Mouse (Mus musculus) heart, adult 11 months (tissue): ENCODE measurements around the gene Fam229a.
A peak's percentile ranks its signal among the peaks of the same experiment; 100 is the strongest.
"Not testable (repeated sequence)": the region's sequence is repeated elsewhere in the genome, so short reads cannot be mapped to it uniquely, and the experiment has no call there.

Experiments used
- DNase-seq: peaks from one replicate; pipeline ENCODE4 v3.0.0; 2022

Gene Fam229a

DNA sequence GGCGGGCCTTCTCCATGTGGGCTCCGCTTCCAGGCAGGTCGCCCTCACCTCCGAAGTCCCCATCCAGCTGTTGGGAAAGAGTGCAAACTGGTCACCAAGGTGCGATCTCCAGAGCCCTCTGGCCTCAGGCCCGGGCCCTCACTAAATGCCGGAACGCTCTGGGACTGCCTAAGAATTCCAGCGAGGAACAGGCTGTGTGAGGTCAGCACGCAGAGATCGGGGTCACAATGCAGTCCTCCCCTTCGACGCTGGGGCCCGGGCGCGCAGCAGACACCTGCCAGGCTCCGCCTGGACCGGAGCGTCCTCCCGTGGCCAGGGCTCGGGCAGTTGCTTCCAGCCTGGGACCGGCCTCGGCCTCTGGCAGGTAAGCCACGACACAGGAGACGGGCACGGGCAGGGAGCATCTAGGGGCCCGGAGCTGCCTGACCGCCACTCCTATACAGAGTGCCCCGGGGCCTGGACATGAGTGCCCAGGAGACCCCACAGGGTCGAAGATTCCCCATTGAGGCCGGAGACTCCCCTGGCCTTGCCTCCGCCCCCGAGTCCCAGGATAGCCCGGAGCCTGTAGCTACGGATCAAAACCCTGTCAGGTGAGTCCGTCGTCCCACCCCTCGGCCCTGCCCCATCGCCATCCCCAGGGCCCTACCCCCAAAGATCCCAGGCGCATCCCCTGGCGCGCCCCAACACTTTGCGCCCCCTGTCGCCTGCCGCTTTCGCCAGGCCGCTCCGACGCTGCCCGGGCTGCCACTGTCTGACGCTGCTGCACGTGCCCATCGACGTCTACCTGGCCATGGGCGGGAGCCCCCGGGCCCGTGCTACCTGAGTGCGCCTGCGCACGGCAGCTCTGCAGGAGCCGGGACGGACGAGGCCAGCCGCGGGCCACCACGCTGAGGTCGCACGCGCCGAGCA is at the start of gene Fam229a, which contains the start of gene Tssk3:
Gene Fam229a, plus strand, starts transcription at position 219 of the 909 bp plus-strand sequence.
Gene Tssk3, minus strand, starts transcription at position 51 of the 909 bp plus-strand sequence.
- peak; percentile 92 for DNase-seq

DNA sequence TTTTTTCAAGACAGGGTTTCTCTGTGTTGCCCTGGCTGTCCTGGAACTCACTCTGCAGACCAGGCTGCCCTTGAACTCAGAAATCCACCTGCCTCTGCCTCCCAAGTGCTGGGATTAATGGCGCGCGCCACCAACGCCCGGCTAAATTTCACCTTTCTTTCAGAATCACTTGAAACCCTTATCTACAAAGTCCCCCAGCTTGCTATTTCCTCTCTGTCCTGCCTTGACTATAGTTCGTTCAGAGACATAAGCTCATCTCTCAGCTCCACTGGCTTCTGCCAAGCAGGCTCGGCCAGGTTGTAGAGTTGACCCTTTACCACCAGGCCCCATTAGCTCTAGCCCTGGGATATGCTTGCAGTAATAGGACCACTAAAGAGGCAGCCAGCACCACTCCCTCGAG is 43.6 kb upstream of the Fam229a start:
- DNase-seq, result no peak

DNA sequence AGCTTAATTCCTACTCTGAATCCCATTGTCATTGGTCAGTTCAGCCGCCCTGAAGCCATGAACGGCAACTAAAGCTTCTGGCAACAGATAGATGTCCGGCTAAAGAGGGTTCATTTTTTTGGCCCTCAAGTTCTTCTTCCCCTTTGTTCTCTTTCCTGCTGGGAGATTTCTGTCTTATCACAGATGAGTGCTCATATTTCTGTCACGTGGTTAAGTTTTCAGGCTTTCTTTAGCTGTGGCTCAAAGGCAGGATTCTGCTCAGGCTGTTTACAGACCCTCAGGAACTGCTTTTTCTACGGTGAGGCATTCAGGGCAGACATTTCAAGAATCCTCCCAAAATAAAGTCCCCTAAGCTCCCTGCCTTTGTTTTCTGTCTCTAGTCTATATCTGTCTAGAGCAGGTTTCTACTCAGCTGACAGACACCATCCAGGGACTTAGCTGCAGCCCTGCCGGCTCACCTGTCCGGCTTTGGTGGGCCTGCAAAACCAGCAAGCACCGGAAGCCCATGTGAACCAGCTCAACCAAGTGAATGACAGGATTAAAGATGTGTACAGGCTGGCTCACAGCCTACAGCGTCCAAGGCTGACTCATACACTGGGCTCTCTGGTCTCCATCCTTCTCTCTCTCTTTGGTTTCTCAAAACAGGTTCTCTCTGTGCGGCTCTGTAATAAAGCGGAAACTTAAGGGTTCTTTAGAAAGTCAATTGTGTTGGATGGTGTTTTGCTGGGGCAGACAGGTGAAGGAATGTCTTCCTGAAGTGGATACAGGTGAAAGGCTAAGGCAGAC is 43.0 kb upstream of the Fam229a start:
- DNase-seq, result no peak

DNA sequence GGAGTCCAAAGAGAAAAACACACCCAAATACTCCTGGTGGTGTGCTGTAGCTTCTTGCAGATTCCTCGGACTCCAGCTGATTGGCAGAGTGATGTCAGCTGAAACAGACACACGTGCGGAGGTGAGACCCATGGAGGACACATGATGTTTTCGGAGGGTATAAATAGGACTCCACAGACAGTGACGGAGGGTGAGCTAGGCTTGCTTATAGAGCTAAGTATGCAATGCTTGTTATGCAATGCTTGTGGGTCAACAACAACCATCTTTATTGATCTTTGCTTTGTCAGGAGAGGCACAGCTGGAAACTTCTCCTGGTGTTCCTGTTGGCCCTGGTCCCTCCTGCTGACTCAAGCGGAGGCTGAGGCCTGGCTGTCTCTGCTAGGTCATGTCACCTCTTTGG is 42.3 kb upstream of the Fam229a start:
- DNase-seq, result no peak

DNA sequence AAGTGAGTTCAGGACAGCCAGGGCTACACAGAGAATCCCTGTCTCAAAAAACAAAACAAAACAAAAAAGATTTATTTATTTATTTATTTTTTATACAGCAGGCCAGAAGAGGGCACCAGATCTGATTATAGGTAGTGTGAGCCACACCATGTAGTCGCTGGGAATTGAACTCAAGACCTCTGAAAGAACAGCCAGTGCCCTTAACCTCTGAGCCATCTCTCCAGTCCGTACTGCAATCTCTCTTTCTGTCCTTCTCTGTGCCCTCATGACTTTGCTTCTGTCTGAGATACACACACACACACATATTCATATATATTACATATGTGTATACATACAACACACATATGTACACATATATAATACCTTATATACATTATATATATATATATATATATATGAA is 40.1 kb upstream of the Fam229a start:
- no peak for DNase-seq

DNA sequence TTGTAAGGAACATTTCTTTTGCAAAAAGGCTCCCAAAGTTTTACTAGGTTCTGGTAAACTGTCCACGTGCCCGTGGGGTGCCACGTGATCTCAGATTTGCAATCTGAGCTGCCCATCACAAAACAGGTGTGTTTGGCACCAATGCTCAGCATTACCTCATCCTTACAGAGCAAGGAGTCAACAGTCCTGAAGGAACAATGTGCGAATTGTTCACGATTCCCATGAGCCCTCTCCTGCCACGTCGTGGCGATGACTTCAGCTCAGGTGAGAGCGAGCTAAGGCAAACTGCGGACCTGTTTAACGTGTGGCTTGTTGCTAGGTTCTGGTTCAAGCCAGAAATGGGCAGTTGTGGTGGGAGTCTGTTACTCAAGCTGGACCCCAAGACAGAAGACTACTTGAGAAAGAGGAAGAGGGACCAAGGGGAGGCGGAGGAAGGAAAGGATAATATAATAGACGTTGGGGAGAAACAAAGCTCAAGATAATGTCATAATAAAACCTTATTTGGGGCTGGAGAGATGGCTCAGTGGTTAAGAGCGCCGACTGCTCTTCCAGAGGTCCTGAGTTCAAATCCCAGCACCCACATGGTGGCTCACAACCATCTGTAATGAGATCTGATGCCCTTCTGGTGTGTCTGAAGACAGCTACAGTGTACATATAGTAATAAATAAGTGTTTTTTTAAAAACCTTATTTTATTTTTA is 39.4 kb upstream of the Fam229a start:
- no peak for DNase-seq

DNA sequence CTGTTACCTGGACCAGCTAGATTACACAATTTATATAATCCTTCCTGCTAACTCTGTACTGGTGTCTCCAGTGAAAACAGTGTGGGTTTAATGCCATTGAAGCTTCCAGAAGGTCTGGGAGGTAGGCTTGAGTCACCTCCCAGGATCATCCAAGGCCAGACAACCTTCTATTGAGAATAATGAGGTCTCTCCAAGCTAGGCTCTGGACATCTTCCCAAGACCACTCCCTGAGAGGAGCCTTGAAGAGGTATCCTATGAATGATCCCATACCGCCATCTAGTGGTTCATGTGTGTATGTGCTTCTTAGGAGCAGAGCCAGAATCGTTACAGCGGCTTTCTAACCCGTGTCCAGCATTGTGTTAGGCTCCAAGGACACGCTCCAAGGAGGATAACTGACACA is 35.7 kb upstream of the Fam229a start:
- DNase-seq, result peak; percentile 95

DNA sequence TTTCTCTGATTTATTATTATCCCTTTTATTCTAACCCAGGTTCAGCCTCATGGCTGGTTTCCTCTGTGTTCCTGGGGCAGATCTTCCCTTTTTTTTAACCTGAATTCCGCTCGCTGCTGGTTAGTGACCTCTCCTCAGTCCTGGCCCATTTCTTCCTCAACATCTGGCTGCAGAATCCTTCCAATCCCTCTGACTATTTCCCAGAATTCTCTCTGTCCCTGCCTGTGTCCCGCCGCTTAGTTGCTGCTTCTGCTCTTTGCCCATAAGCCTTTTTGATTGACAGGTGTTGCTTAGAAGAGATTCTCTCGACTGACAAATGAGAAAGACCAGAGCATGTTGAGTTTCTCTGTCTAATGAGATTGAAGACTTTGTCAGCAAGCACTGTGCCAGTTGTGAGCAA is 34.9 kb upstream of the Fam229a start:
- DNase-seq, result no peak

DNA sequence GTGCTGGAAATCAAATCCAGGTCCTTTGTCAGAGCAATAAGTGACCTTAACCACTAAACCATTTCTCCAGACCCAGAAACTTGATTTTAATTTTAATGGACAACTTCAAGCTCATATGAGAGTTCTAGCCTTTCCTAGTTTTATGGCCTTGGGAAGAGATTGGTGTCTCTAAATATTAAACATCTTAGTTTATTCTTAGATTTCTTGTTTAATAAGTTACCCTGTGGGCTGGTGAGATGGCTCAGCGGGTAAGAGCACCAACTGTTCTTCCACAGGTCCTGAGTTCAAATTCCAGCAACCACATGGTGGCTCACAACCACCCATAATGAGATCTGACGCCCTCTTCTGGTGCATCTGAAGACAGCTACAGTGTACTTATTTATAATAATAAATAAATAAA is 33.7 kb upstream of the Fam229a start:
- not testable (repeated sequence) for DNase-seq

DNA sequence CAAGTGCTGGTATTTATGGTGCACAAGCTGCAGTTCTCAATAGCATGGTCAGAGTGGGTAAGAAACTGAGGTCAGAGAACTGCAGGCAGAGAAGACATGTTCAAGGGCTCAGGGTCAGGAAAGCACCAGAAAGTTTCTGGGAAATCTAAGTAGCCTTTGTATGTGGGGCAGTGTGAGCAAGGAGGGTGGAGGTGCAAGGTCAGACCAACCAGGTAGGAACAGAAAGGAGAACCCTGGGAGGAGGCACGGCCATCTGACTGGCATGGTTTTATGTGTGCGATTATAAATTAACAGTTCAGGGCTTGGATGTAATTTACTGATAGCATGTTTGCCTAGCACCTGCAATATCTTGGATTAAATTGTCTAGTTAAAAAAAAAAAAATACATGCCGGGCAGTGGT is 31.3 kb upstream of the Fam229a start:
- no peak for DNase-seq

DNA sequence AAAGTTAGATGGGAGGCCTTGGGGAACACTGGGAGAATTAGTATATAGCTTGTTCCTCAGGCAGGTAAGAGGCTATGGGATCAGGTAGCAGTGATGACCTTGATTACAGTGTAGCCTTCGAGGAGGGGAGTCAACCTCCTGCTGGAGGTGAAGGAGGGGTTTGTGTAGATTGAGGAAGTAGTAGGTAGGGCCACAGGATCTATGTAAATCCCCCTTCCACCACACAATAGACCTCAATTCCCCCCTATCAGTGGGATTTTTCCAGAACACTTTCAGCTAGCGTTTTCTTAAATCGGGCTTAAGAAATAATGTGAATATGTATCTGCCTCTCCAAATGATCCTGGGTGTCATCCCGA is 30.2 kb upstream of the Fam229a start:
- no peak for DNase-seq

DNA sequence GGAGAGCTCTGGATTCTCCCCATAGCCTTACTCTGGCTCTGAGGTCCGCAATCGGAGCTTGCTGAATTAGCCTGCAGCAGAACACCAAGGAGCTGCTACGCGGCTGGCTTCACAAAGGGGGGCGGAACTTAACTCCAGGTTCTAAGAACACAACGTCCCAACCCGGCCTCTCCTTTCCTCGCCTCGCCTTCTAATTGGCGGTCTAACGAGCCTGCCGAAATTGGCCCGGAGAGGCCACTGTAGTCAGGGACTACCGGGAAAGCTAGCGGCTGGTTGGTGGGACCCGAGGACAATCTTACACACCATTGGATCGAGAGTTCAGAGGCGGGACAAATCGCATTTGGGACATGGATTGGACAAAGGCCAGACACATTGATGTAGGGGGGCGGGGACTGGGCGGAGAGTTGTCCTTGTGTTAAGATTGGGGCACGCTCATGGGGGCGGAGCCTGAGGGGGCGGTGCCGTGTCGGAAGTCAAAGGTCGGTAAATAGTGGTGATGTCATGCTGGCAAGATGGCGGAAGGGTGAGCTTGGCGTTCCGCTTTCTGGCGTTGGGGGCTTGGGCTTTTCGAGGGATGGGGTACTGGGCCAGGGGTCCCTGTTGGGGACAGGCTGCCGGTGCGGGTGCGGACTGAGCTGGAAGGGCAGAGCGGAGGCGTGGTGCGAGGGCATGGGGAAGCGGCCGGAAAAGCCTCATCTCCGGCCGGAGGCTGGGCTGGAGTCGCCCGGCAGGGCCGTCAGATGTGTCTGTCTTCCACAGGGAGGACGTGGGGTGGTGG is 29.6 kb upstream of the Fam229a start, which contains the start of gene Bsdc1:
Gene Bsdc1, plus strand, starts transcription at position 399 of the 778 bp plus-strand sequence.
- peak; percentile 100 for DNase-seq

DNA sequence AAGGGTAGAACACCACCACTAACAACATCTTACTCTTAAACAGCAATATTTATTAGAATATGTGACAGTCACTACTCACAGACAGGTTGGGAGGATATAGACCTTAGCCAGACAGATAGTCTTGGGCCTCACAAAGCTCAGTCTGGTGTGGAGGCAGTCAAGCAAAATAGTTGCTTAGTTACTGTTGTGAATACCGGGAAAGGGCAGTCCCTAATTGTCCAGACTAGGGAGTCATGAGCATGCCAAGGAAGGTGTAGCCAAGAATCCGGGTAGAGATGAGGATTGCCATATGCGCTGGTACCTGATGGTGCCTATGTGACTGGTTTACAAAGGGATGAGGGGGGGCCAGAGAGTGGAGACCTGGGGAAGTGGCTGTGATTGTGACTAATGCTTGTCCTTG is 28.9 kb upstream of the Fam229a start:
- DNase-seq, result peak; percentile 93

DNA sequence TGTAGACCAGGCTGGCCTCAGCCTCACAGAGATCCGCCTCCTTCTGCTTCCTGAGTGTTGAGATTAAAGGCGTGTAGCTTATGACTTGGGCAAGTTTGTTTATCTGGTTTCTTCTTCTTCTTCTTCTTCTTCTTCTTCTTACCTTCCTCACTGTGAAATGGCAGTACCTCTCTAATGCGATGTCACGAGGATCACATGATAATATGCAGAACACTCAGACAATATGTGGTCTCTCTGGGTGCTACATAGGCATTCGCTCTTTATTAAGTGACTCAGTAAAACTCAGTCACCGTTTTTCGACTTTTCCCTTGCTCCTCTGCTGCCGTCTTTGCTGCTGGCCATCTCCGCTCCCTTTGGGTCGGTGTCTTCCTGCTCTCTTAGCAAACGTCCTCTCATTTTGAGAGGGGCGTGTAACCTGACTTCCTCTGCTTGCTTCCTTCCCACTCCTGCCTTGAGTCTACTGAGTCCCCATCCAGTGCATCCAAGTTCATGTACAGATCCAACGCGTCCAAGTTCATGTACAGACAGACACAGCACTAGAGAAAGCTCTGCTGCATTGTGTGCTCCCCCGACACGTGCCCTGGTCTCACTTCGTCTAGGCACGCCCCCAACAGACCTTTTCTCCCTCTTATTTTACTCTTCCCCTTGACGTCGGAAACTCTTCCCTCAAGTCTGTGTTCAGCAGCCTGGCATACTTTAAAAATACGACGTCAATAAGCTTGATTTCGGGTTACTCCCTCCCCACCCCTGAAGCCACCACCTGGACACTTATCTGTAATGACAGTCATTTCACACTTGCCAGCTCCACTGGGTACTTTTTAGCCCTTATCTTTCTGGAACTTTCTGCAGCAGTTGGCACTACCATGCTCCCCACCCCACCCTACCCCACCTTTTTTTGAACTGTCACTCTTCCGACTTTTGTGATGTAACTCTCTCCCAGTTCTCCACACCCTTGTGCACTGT is 27.6 kb upstream of the Fam229a start:
- DNase-seq, result no peak

DNA sequence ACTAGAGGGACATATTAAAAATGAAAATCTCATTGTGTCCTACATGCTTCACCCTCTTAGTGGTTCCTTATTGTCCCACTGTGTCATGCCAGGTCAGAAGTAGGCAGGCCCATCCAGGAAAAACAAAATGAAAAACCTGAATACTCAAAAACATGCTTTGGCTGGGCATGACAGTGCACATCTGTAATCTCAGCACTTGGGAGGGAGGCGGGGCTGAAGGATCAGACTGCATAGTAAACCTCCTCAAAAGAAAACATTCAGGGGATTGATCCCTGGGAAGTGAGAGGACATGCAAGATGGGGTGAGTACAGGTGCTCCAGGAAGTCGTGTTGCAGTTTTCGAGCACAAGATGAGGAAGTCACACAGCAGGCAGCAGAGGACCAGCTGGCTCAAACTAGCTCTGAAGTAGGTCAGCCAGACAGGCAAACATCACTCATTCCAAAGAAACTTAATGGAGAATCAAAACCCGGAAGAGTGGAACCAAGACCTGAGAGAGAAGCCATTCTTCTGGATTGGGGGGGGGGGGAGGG is 26.6 kb upstream of the Fam229a start:
- DNase-seq, result no peak

DNA sequence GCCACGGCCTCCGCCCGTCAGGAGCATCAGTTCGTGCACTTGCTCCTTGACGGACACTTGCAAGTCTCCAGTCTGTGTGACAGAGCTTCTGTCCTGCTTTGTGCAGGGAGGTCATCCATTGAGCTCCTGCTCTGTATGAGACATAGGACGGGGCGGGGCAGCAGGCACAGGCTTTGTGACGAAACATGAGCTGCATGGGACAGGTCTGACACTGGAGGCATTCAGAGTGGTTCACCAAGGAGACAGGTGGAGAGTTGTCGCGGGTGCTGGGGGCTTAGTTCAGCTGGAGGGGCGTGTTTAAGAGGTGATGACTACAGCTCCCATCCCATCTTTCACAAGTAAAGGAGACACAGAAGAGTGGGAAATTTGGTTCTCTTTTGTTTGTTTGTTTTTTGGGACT is 14.9 kb upstream of the Fam229a start:
- no peak for DNase-seq

DNA sequence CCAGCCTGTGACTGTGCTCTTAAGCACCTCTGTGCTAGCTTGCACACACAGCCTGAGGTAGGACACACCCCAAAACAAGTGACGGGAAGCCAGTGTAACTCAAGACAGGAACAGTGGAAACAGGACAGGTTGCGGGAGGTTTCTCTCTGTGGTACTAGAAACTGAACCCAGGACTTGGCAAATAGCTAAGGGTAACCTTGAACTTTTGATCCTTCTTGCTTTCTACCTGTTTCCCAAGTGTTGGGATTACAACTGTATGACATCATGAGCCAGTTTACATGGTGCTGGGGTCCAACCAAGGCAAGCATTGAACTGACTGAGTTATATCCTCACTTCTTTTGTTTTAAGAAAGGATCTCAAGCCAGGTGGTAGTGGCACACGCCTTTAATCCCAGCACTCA is 11.1 kb upstream of the Fam229a start:
- DNase-seq, result no peak

DNA sequence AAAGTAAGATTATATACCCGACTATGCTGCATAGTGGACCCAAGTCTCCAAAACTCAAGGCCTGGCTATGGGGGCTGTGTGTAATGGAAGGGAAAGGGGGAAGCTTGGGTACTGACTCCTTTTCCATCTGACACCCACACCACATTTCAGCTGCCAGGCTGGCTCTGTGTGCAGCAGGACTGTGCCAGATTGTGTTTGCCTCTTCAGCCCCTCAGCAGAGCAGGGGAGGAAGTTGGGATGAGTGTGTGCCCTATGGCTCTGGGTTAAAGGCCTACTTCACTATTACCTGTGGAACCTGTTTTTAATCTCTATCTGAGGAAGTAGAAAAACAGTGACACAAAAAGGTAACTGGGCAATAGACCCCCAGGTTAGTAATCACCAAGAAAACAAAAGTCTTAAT is 9.9 kb upstream of the Fam229a start:
- DNase-seq, result no peak

DNA sequence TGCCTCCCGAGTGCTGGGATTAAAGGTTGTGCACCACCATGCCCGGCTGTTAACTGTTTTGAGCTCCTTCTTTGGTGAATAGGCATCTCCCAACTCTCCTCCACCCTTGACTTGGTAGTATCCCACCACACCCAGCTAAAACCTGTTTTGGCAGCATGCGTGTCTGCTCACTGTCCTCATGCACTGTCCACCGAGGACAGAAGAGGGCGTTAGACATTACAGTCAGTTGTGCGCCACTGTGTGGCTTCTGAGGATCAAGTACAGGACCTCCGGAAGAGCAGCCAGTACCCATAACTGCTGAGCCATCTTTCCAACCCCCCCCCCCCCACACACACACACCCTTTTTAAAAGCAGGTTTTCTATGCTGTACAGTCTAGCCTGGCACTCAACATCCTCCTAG is 3.7 kb downstream of the Fam229a start:
- peak; percentile 88 for DNase-seq

DNA sequence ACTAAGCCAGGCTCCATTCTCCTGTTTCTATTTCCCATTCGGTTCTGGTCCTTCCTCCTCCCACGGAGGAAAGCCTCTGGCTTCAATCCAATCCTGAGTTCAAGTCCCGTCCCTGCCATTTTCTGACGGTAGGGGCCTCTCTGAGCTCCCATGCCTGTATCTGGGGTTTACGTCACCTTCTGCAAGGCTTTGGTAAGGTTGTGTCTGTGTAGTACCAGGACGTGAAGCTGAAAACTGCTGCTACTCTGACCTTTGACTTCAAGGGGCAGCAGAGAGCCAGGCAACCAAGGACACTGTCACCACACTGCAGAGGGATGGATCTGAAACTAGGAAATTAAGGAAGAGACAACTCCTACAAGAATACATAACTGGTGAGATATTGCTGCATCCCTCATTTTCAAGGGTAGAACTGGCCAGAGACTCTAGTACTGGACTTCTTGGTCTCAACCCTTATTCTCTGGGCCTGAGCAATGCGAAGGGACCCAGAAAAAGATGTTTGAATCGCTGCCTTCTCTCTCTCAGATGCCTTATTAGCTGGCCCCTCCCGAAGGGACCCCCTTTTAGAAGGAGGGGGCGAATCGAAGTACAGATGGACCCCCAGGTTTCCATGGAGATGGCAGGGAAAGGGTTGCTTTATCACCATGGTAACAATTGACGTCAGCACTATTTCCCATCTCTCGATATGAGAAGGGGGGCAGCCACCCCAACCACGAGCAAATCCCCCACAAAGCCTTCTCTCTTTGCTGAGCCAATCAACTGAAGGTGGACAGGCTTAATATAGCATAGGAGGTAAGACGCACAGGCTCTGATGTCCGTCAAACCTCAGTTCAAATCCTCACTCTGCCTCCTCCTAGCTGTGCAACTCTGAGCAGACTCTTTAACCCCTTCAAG is 4.9 kb downstream of the Fam229a start:
- peak; percentile 94 for DNase-seq
